In the genomic region with DNA sequence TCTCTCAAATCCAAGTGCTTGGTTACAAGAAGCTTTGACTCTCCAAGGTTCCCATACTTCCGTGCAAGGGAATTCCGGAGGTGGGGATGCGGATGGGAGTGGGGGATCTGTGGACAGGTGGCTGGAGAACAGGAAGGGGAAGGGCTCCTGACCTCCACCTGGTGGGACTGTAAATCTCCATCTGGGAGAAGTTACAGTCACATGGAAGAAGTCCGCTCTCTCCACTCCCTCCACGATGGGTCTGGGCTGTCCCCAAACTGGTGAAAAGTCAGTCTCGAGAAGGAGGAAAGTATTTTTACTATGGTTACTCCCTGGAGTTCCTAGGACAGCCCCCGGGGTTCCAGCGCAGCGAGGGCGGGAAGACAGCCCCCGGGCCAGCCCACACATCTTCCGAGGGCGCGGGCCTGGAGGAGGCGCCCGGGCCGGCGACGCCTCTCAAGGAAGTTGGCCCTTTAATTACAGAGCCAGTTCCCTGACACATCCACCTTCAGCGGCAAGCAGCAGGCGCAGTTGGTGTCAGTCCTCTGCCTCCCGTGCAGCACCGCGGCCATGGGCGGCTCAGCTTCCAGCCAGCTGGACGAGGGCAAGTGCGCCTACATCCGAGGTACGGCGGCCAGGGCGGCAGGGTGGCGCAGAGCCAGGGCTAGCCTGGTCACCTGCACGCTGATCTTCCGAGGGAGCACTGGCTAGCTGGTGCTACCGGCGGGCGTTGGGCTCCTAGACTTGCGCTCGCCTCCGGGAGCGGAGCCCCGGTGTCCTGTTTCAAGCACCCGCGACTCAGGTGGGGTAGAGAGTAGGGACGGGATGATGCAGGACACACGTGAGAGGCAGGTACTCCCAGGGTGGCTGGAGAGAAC, we compare ENCODE assay signal across 8 mouse cellular contexts. TPM values are rescaled to one million over a fixed set of nuclear protein-coding genes. Genes with fewer than 3 reads are reported as not detected.
DNase-seq lines count a peak whose midpoint lies in the region; ATAC-seq lines count a peak whose summit lies in the region.

A gene (plus strand): TSS at position 206 of the 857 bp plus-strand sequence.

- WGBS in heart, embryonic 16.5 days, result 4% methylated on average over 46 of the region's 46 CpGs

- H3K4me1 ChIP-seq in heart, embryonic 16.5 days (ENCODE audit: control insufficient read depth, insufficient read depth, low read length), result peaks cover 13% of the 10 kb centered on the region

- no peaks in the 10 kb centered on the region for H3K9me3 ChIP-seq in heart, embryonic 16.5 days (replicated peaks; ENCODE audit: control insufficient read depth, low read length)

- no peak within 1 kb of the TSS for H3K27ac ChIP-seq in heart, embryonic 16.5 days (ENCODE audit: low read length)

- H3K4me3 ChIP-seq in heart, embryonic 16.5 days (ENCODE audit: low read length), result peak within 1 kb of the TSS; percentile 79

- no peaks in the 10 kb centered on the region for H3K36me3 ChIP-seq in heart, embryonic 16.5 days (ENCODE audit: control insufficient read depth, insufficient read depth)

- H3K9ac ChIP-seq in heart, embryonic 16.5 days (ENCODE audit: low read length), result peak within 1 kb of the TSS; percentile 86

- DNase-seq in 416B (ENCODE audit: low read depth), result peak; percentile 77
- peak; percentile 58 to 65 for DNase-seq in adrenal gland, adult 18-20 months (ENCODE audit: low spot score in 2 of 2)
- DNase-seq in kidney, postnatal 10 days, result peak; percentile 69
- DNase-seq in lung, postnatal 14 days, result peak; percentile 64
- DNase-seq in ovary, adult 18-20 months (ENCODE audit: low spot score), result peak; percentile 52
- DNase-seq in urinary bladder, postnatal 25 days (ENCODE audit: low spot score), result peak; percentile 55

- H3K4me2 ChIP-seq in heart, embryonic 16.5 days (ENCODE audit: low read depth, low read length), result peak within 1 kb of the TSS; percentile 99

- 0 out of 2 replicates have a peak, but pooled peaks have one; percentile 6 for ATAC-seq in erythroid progenitor cell, adult 5-6 weeks (replicated peaks; ENCODE audit: low FRiP score, poor library complexity, severe bottlenecking)
- ATAC-seq in heart, embryonic 16.5 days (replicated peaks; ENCODE audit: extremely low read depth, insufficient read depth, low FRiP score), result peak; percentile 71

- H3K27me3 ChIP-seq in heart, embryonic 16.5 days (ENCODE audit: control insufficient read depth, insufficient read depth, low read length), result no peaks in the 10 kb centered on the region

RNA-seq across cellular contexts. Expression of the gene that starts here (rescaled TPM):
- 100 to 1,000 TPM; 124 to 180 TPM for total RNA-seq in adrenal gland, adult 18-20 months (2021)
- 10.1 and 13.4 TPM in 2 replicates for total RNA-seq in erythroid progenitor cell, adult 5-6 weeks (2015; ENCODE audit: low replicate concordance)
- total RNA-seq in erythroid progenitor cell, adult 5-6 weeks (2017; ENCODE audit: low replicate concordance), result 6.1 and 6.4 TPM in 2 replicates
- 11.9 and 13.7 TPM in 2 replicates for polyA plus RNA-seq in heart, embryonic 16.5 days (2015; fragmentation: Nextera tagmentation; extraction: Ambion mirVana)

Comparison
In these comparisons a context has a peak if more than half of its experiments do, and no peak if none do; other contexts are left out.
1. RNA of the gene that starts here (total RNA-seq): 124 to 180 TPM in adrenal gland, adult 18-20 months; 6.1 to 13.4 TPM in erythroid progenitor cell, adult 5-6 weeks; every median in the first group is over 4 times any median in the second.
2. Peak in every context shown above with its lines, with median percentiles within 50 percentile points of each other: DNase-seq.